ENCODE assay signal across 8 mouse cellular contexts in the genomic region with DNA sequence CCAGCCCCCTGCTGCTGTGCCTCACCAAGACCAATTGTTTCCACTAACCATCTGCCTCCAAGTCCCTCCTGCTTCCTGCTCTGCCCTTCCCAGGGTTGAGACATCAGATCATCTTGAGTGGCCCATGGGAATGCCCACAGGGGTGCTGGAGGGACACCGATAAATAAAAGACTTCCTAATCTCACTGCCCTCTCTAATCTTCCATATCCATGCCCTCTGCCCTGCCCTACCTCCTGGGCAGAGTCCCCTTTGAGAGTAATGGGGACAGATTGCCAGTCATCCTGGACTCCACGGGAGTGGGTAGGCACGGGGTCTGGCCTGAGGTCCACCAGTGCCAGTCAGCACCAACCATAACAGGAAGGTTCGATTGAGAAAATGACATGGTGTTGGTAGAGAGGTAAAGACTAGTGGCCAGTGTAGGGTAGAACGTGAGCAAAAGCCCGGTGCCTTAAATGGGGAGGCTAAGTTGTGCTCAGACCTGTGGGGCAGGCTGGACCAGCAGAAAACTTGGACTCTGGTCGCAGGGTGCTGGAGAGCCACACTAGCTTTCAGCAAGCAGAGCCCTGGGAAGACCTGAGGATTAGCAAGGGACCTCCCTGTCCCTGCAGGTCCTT. TPM values are rescaled to one million over a fixed set of nuclear protein-coding genes. Genes with fewer than 3 reads are reported as not detected.
DNase-seq lines count a peak whose midpoint lies in the region; ATAC-seq and TF ChIP-seq lines count a peak whose summit lies in the region.

No protein-coding gene starts in this region.

- peak overlapping the region; percentile 58 for H3K4me2 ChIP-seq in lung, embryonic 15.5 days
- peak overlapping the region; percentile 61 for H3K4me2 ChIP-seq in forebrain, postnatal 0 days (ENCODE audit: low read depth)
- H3K4me2 ChIP-seq in liver, embryonic 15.5 days = peak overlapping the region; percentile 79
- H3K4me2 ChIP-seq in stomach, embryonic 15.5 days = peak overlapping the region; percentile 62

- no peak overlapping the region for H3K9ac ChIP-seq in lung, embryonic 15.5 days
- no peak overlapping the region for H3K9ac ChIP-seq in forebrain, postnatal 0 days
- no peak overlapping the region; the same call in 1 of the 2 replicates for H3K9ac ChIP-seq in liver, embryonic 15.5 days
- no peak overlapping the region for H3K9ac ChIP-seq in stomach, embryonic 15.5 days

- peak; percentile 35; the same call in 1 of the 2 replicates for ATAC-seq in lung, embryonic 15.5 days (ENCODE audit: borderline replicate concordance, extremely low read depth, low FRiP score, low TSS enrichment)
- no peak for ATAC-seq in forebrain, postnatal 0 days
- ATAC-seq in liver, embryonic 15.5 days (ENCODE audit: insufficient read depth) = peak; percentile 72
- ATAC-seq in stomach, embryonic 15.5 days (ENCODE audit: insufficient read depth, low FRiP score, low read depth) = no peak

- no peak overlapping the region; the same call in 1 of the 2 replicates for H3K4me3 ChIP-seq in lung, embryonic 15.5 days
- H3K4me3 ChIP-seq in forebrain, postnatal 0 days (ENCODE audit: low read depth, low read length) = no peak overlapping the region
- H3K4me3 ChIP-seq in liver, embryonic 15.5 days (replicated peaks) = peak overlapping the region; percentile 56
- peak overlapping the region; percentile 24; the same call in 1 of the 2 replicates for H3K4me3 ChIP-seq in stomach, embryonic 15.5 days (replicated peaks)

- H3K4me1 ChIP-seq in lung, embryonic 15.5 days = peaks cover 14% of the 10 kb centered on the region
- 0 out of 2 replicates have a peak, but pooled peaks cover 5% of the 10 kb centered on the region for H3K4me1 ChIP-seq in forebrain, postnatal 0 days (ENCODE audit: insufficient read depth)
- H3K4me1 ChIP-seq in liver, embryonic 15.5 days (replicated peaks) = peaks cover 44% of the 10 kb centered on the region
- H3K4me1 ChIP-seq in stomach, embryonic 15.5 days = peaks cover 13% of the 10 kb centered on the region; the same call in 1 of the 2 replicates

- WGBS in lung, embryonic 15.5 days = 35% methylated on average over 7 of the region's 7 CpGs
- WGBS in forebrain, postnatal 0 days = 40% methylated on average over 7 of the region's 7 CpGs
- WGBS in liver, embryonic 15.5 days (ENCODE audit: insufficient replicate concordance) = 33% methylated on average over 7 of the region's 7 CpGs
- WGBS in stomach, embryonic 15.5 days = 43% methylated on average over 7 of the region's 7 CpGs

- H3K9me3 ChIP-seq in lung, embryonic 15.5 days = no peaks in the 10 kb centered on the region
- no peaks in the 10 kb centered on the region for H3K9me3 ChIP-seq in forebrain, postnatal 0 days (ENCODE audit: low read length)
- no peaks in the 10 kb centered on the region for H3K9me3 ChIP-seq in liver, embryonic 15.5 days (replicated peaks)
- H3K9me3 ChIP-seq in stomach, embryonic 15.5 days = no peaks in the 10 kb centered on the region

- no peak for DNase-seq in lung, postnatal 36 days
- no peak for DNase-seq in forebrain, postnatal 0 days
- DNase-seq in embryo, embryonic 9.5 days (ENCODE audit: extremely low spot score) = no peak
- DNase-seq in right cerebral cortex, postnatal 36 days (ENCODE audit: low spot score in 2 of 2) = no peak
- DNase-seq in cerebellum, adult 8-10 months = no peak

- H3K27me3 ChIP-seq in lung, embryonic 15.5 days = peaks cover 30% of the 10 kb centered on the region
- H3K27me3 ChIP-seq in forebrain, postnatal 0 days (ENCODE audit: insufficient read depth, low read length) = no peaks in the 10 kb centered on the region
- H3K27me3 ChIP-seq in liver, embryonic 15.5 days = peaks cover 67% of the 10 kb centered on the region
- peaks cover 23% of the 10 kb centered on the region for H3K27me3 ChIP-seq in stomach, embryonic 15.5 days (replicated peaks)

- TF ChIP-seq CTCF in forebrain, postnatal 0 days (IDR thresholded peaks at IDR 0.05; ENCODE audit: low read depth) = no peak

- H3K27ac ChIP-seq in lung, embryonic 15.5 days = no peak overlapping the region
- H3K27ac ChIP-seq in forebrain, postnatal 0 days (ENCODE audit: low read depth, low read length) = no peak overlapping the region
- no peak overlapping the region for H3K27ac ChIP-seq in liver, embryonic 15.5 days (replicated peaks)
- H3K27ac ChIP-seq in stomach, embryonic 15.5 days = no peak overlapping the region

- no peaks in the 10 kb centered on the region for H3K36me3 ChIP-seq in lung, embryonic 15.5 days
- H3K36me3 ChIP-seq in forebrain, postnatal 0 days (ENCODE audit: insufficient read depth) = no peaks in the 10 kb centered on the region
- H3K36me3 ChIP-seq in liver, embryonic 15.5 days (replicated peaks) = no peaks in the 10 kb centered on the region
- no peaks in the 10 kb centered on the region for H3K36me3 ChIP-seq in stomach, embryonic 15.5 days

RNA-seq across cellular contexts. Expression of a gene that starts 0.5 kb away (rescaled TPM):
- polyA plus RNA-seq in lung, embryonic 15.5 days (2015; fragmentation: Nextera tagmentation; extraction: Ambion mirVana) = 0.12 TPM in 1 of 2 replicates, not detected in the other
- 0.24 and 0.62 TPM in 2 replicates for total RNA-seq in forebrain, postnatal 0 days (2014; rRNA removed)
- 0.44 and 0.47 TPM in 2 replicates for polyA plus RNA-seq in forebrain, postnatal 0 days (2015; fragmentation: Nextera tagmentation; extraction: Ambion mirVana)
- 0.40 and 0.79 TPM in 2 replicates for polyA plus RNA-seq in liver, embryonic 15.5 days (2015; fragmentation: Nextera tagmentation; extraction: Ambion mirVana)
- 0.06 and 0.13 TPM in 2 replicates for polyA plus RNA-seq in stomach, embryonic 15.5 days (2015; fragmentation: Nextera tagmentation; extraction: Ambion mirVana)

RNA-seq across cellular contexts. Expression of a gene that starts 12.1 kb away (rescaled TPM):
- 1.1 and 1.3 TPM in 2 replicates for polyA plus RNA-seq in lung, embryonic 15.5 days (2015; fragmentation: Nextera tagmentation; extraction: Ambion mirVana)
- 4.7 and 6.3 TPM in 2 replicates for total RNA-seq in forebrain, postnatal 0 days (2014; rRNA removed)
- polyA plus RNA-seq in forebrain, postnatal 0 days (2015; fragmentation: Nextera tagmentation; extraction: Ambion mirVana) = 1.8 and 2.7 TPM in 2 replicates
- polyA plus RNA-seq in liver, embryonic 15.5 days (2015; fragmentation: Nextera tagmentation; extraction: Ambion mirVana) = 0.08 and 0.12 TPM in 2 replicates
- 0.19 TPM in 2 replicates for polyA plus RNA-seq in stomach, embryonic 15.5 days (2015; fragmentation: Nextera tagmentation; extraction: Ambion mirVana)

RNA-seq across cellular contexts. Expression of a gene that starts 19.8 kb away (rescaled TPM):
- 71.6 and 74.5 TPM in 2 replicates for polyA plus RNA-seq in lung, embryonic 15.5 days (2015; fragmentation: Nextera tagmentation; extraction: Ambion mirVana)
- 8.9 and 10.0 TPM in 2 replicates for total RNA-seq in forebrain, postnatal 0 days (2014; rRNA removed)
- 16.5 and 18.7 TPM in 2 replicates for polyA plus RNA-seq in forebrain, postnatal 0 days (2015; fragmentation: Nextera tagmentation; extraction: Ambion mirVana)
- 32.8 and 33.7 TPM in 2 replicates for polyA plus RNA-seq in liver, embryonic 15.5 days (2015; fragmentation: Nextera tagmentation; extraction: Ambion mirVana)
- polyA plus RNA-seq in stomach, embryonic 15.5 days (2015; fragmentation: Nextera tagmentation; extraction: Ambion mirVana) = 51.0 and 57.6 TPM in 2 replicates

RNA-seq across cellular contexts. Expression of a gene that starts 27.5 kb away (rescaled TPM):
- polyA plus RNA-seq in lung, embryonic 15.5 days (2015; fragmentation: Nextera tagmentation; extraction: Ambion mirVana) = not detected in 2 replicates
- 119 and 139 TPM in 2 replicates for total RNA-seq in forebrain, postnatal 0 days (2014; rRNA removed)
- polyA plus RNA-seq in forebrain, postnatal 0 days (2015; fragmentation: Nextera tagmentation; extraction: Ambion mirVana) = 12.5 and 15.6 TPM in 2 replicates
- polyA plus RNA-seq in liver, embryonic 15.5 days (2015; fragmentation: Nextera tagmentation; extraction: Ambion mirVana) = not detected in 2 replicates
- 0.08 TPM in 1 of 2 replicates, not detected in the other for polyA plus RNA-seq in stomach, embryonic 15.5 days (2015; fragmentation: Nextera tagmentation; extraction: Ambion mirVana)

RNA-seq across cellular contexts. Expression of a gene that starts 50.0 kb away (rescaled TPM):
- 4.1 and 6.3 TPM in 2 replicates for polyA plus RNA-seq in lung, embryonic 15.5 days (2015; fragmentation: Nextera tagmentation; extraction: Ambion mirVana)
- total RNA-seq in forebrain, postnatal 0 days (2014; rRNA removed) = 550 and 602 TPM in 2 replicates
- polyA plus RNA-seq in forebrain, postnatal 0 days (2015; fragmentation: Nextera tagmentation; extraction: Ambion mirVana) = 400 and 449 TPM in 2 replicates
- polyA plus RNA-seq in liver, embryonic 15.5 days (2015; fragmentation: Nextera tagmentation; extraction: Ambion mirVana) = 0.12 and 0.16 TPM in 2 replicates
- 10.2 and 12.4 TPM in 2 replicates for polyA plus RNA-seq in stomach, embryonic 15.5 days (2015; fragmentation: Nextera tagmentation; extraction: Ambion mirVana)

Comparison
In these comparisons a context has a peak if more than half of its experiments do, and no peak if none do; other contexts are left out.
1. ATAC-seq: peak in lung, embryonic 15.5 days (single experiment) and liver, embryonic 15.5 days (single experiment); none in forebrain, postnatal 0 days (single experiment) and stomach, embryonic 15.5 days (single experiment).
2. H3K4me3 ChIP-seq: peak in liver, embryonic 15.5 days (single experiment) and stomach, embryonic 15.5 days (single experiment); none in lung, embryonic 15.5 days (single experiment) and forebrain, postnatal 0 days (single experiment).
3. Peak in every context shown above with its lines, with median percentiles within 50 percentile points of each other: H3K4me2 ChIP-seq.